Comparison of ENCODE assay signal across 24 mouse cellular contexts in the genomic region with DNA sequence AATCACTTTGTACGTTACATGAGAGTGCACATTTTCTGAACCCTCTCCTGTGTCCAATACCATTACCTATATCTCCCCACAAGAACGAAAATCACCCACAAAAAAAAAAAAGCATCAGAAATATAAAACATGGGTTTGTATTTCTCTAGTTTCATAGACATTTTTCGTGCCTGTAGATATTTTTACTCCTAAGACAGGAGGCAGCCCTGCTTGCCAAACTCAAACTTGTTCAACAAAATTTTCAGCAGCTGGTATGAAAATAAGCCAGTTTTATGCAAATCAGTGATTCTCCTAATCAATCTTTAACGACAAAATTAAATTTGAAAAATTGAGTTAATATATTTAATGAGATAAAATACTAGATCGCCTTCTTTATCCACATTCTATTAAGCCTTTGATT. TPM values are rescaled to one million over a fixed set of nuclear protein-coding genes. Genes with fewer than 3 reads are reported as not detected.
DNase-seq lines count a peak whose midpoint lies in the region; ATAC-seq and TF ChIP-seq lines count a peak whose summit lies in the region.
"Had no signal": no experiment of that assay in that cellular context is flagged by ENCODE, and none has a peak within 500 bp of the region (broad histone marks: within the 10 kb centered on the region; RNA-seq: fewer than 3 reads in every experiment).

No protein-coding gene starts in this region.

- H3K4me2 ChIP-seq in forebrain, postnatal 0 days (ENCODE audit: low read depth), result no peak overlapping the region
- no peak overlapping the region for H3K4me2 ChIP-seq in forebrain, embryonic 11.5 days (ENCODE audit: low read depth, low read length, severe bottlenecking)
- H3K4me2 ChIP-seq in midbrain, embryonic 16.5 days (ENCODE audit: low read length), result no peak overlapping the region
- H3K4me2 ChIP-seq: heart, embryonic 11.5 days; hindbrain, embryonic 12.5 days; hindbrain, embryonic 15.5 days had no signal

- 68% methylated on average over 5 of the region's 5 CpGs for WGBS in forebrain, postnatal 0 days
- 89% methylated on average over 5 of the region's 5 CpGs for WGBS in forebrain, embryonic 11.5 days
- WGBS in midbrain, embryonic 16.5 days, result 84% methylated on average over 5 of the region's 5 CpGs

- ATAC-seq in forebrain, postnatal 0 days, result no peak
- ATAC-seq in forebrain, embryonic 11.5 days (replicated peaks; ENCODE audit: low FRiP score), result no peak
- ATAC-seq in midbrain, embryonic 16.5 days, result no peak
- ATAC-seq: forebrain, embryonic 16.5 days; Patski had no signal

- DNase-seq in forebrain, postnatal 0 days, result peak; percentile 26
- DNase-seq in forebrain, embryonic 11.5 days (ENCODE audit: low spot score), result no peak
- peak; percentile 21 to 60 for DNase-seq in layer of hippocampus, adult 18-20 months (ENCODE audit: low spot score in 2 of 2)
- DNase-seq in layer of hippocampus, postnatal 36 days, result no peak
- peak; percentile 22 for DNase-seq in brain, adult 2 months (ENCODE audit: low read depth, low spot score)
- peak; percentile 40 for DNase-seq in layer of hippocampus, adult 9-11 months
- DNase-seq: adrenal gland, postnatal 10 days; adrenal gland, postnatal 36 days; B cell, adult 2 months; cerebellum, adult 11-12 months; cerebellum, adult 8-10 months; cerebellum, postnatal 10 days; cerebellum, postnatal 36 days; gastrocnemius, postnatal 10 days; heart, adult 11 months had no signal

- no peaks in the 10 kb centered on the region for H3K9me3 ChIP-seq in forebrain, postnatal 0 days (ENCODE audit: low read length)
- H3K9me3 ChIP-seq in forebrain, embryonic 11.5 days (ENCODE audit: control insufficient read depth, low read length), result no peaks in the 10 kb centered on the region
- H3K9me3 ChIP-seq in midbrain, embryonic 16.5 days (replicated peaks; ENCODE audit: control insufficient read depth, low read length, poor library complexity, severe bottlenecking), result no peaks in the 10 kb centered on the region
- H3K9me3 ChIP-seq: forebrain, embryonic 10.5 days; hindbrain, embryonic 12.5 days; hindbrain, embryonic 15.5 days had no signal

- H3K4me3 ChIP-seq in forebrain, postnatal 0 days (ENCODE audit: low read depth, low read length), result no peak overlapping the region
- no peak overlapping the region for H3K4me3 ChIP-seq in forebrain, embryonic 11.5 days (ENCODE audit: low read depth, low read length)
- no peak overlapping the region for H3K4me3 ChIP-seq in midbrain, embryonic 16.5 days (ENCODE audit: low read depth, low read length)
- H3K4me3 ChIP-seq: forebrain, embryonic 10.5 days; hindbrain, embryonic 12.5 days; hindbrain, embryonic 15.5 days had no signal

- no peak overlapping the region for H3K9ac ChIP-seq in forebrain, postnatal 0 days
- no peak overlapping the region for H3K9ac ChIP-seq in forebrain, embryonic 11.5 days (ENCODE audit: low read length)
- H3K9ac ChIP-seq in midbrain, embryonic 16.5 days (ENCODE audit: low read depth, low read length), result no peak overlapping the region
- H3K9ac ChIP-seq: hindbrain, embryonic 12.5 days; hindbrain, embryonic 15.5 days had no signal

- no peaks in the 10 kb centered on the region for H3K36me3 ChIP-seq in forebrain, postnatal 0 days (ENCODE audit: insufficient read depth)
- H3K36me3 ChIP-seq in forebrain, embryonic 11.5 days (ENCODE audit: control insufficient read depth, insufficient read depth, low read length), result no peaks in the 10 kb centered on the region
- H3K36me3 ChIP-seq in midbrain, embryonic 16.5 days (ENCODE audit: control insufficient read depth, insufficient read depth, low read length), result no peaks in the 10 kb centered on the region
- H3K36me3 ChIP-seq: forebrain, embryonic 10.5 days; G1E; hindbrain, embryonic 12.5 days; hindbrain, embryonic 15.5 days had no signal

- H3K27me3 ChIP-seq in forebrain, postnatal 0 days (ENCODE audit: insufficient read depth, low read length), result no peaks in the 10 kb centered on the region
- no peaks in the 10 kb centered on the region for H3K27me3 ChIP-seq in forebrain, embryonic 11.5 days (ENCODE audit: control insufficient read depth, insufficient read depth, low read length)
- H3K27me3 ChIP-seq in midbrain, embryonic 16.5 days (ENCODE audit: control insufficient read depth, insufficient read depth, low read depth, low read length), result no peaks in the 10 kb centered on the region
- H3K27me3 ChIP-seq: CH12.LX; hindbrain, embryonic 12.5 days; hindbrain, embryonic 15.5 days; Patski had no signal

- no peaks in the 10 kb centered on the region for H3K4me1 ChIP-seq in forebrain, postnatal 0 days (ENCODE audit: insufficient read depth)
- no peaks in the 10 kb centered on the region for H3K4me1 ChIP-seq in forebrain, embryonic 11.5 days (replicated peaks; ENCODE audit: control insufficient read depth, insufficient read depth, low read length)
- H3K4me1 ChIP-seq in midbrain, embryonic 16.5 days (ENCODE audit: control insufficient read depth, insufficient read depth, low read length), result no peaks in the 10 kb centered on the region
- H3K4me1 ChIP-seq: forebrain, embryonic 10.5 days; hindbrain, embryonic 12.5 days; hindbrain, embryonic 15.5 days had no signal

- no peak for TF ChIP-seq CTCF in forebrain, postnatal 0 days (IDR thresholded peaks at IDR 0.05; ENCODE audit: low read depth)

- H3K27ac ChIP-seq in forebrain, postnatal 0 days (ENCODE audit: low read depth, low read length), result no peak overlapping the region
- H3K27ac ChIP-seq in forebrain, embryonic 11.5 days (ENCODE audit: low read depth, low read length), result no peak overlapping the region
- no peak overlapping the region for H3K27ac ChIP-seq in midbrain, embryonic 16.5 days (ENCODE audit: low read length)
- H3K27ac ChIP-seq: forebrain, embryonic 10.5 days; hindbrain, embryonic 12.5 days; hindbrain, embryonic 15.5 days had no signal

RNA-seq across cellular contexts. Expression of a gene that starts 27.7 kb away (rescaled TPM):
- total RNA-seq in forebrain, postnatal 0 days (2014; rRNA removed), result 95.0 and 111 TPM in 2 replicates
- 64.8 and 89.2 TPM in 2 replicates for polyA plus RNA-seq in forebrain, postnatal 0 days (2015; fragmentation: Nextera tagmentation; extraction: Ambion mirVana)
- 15.3 and 17.1 TPM in 2 replicates for polyA plus RNA-seq in forebrain, embryonic 11.5 days (2014; fragmentation: Nextera tagmentation; extraction: Ambion mirVana)
- 10 to 100 TPM; 66.7 to 69.3 TPM for total RNA-seq in layer of hippocampus, adult 18-20 months (2021)
- total RNA-seq in layer of hippocampus, postnatal 36 days (2021), result 10 to 100 TPM; 70.4 to 75.2 TPM
- polyA plus RNA-seq in midbrain, embryonic 16.5 days (2015; fragmentation: Nextera tagmentation; extraction: Ambion mirVana), result 67.4 and 70.4 TPM in 2 replicates
- total RNA-seq: CH12.LX had no signal
- polyA plus RNA-seq: G1E, Patski had no signal

Comparison
In these comparisons a context has a peak if more than half of its experiments do, and no peak if none do; other contexts are left out.
1. DNase-seq: peak in forebrain, postnatal 0 days (single experiment), layer of hippocampus, adult 18-20 months (2 of 2), brain, adult 2 months (single experiment) and layer of hippocampus, adult 9-11 months (single experiment); none in forebrain, embryonic 11.5 days (single experiment) and layer of hippocampus, postnatal 36 days (0 of 2).